Mouse (Mus musculus) limb, embryonic 13.5 days (tissue): ENCODE results near the gene Notch3. TPM values are rescaled to one million over a fixed set of nuclear protein-coding genes. Genes with fewer than 3 reads are reported as not detected.
A peak's percentile ranks its signal among the peaks of the same experiment; 100 is the strongest.
"Not testable (repeated sequence)": the region's sequence is repeated elsewhere in the genome, so short reads cannot be mapped to it uniquely, and the experiment has no call there.

Experiments
- ATAC-seq: fragments of 200-750 bp; cut with Nextera tagmentation; 2 replicates; pipeline ENCODE4 v1.8.0; 2017; ENCODE audit warnings: low read depth, moderate number of reproducible peaks, moderate TSS enrichment; ENCODE audit not compliant: low FRiP score
- H3K27ac ChIP-seq: fragments of 300-500 bp; sonication (generic); 2 replicates; pipeline ENCODE4 v1.5.1; 2015; ENCODE audit warnings: inconsistent platforms, mild to moderate bottlenecking, moderate library complexity
- H3K27me3 ChIP-seq: fragments of 300-500 bp; sonication (generic); 2 replicates; pipeline ENCODE4 v1.6.1; 2015; ENCODE audit warnings: mild to moderate bottlenecking, inconsistent platforms
- H3K36me3 ChIP-seq: fragments of 300-500 bp; sonication (generic); 2 replicates; pipeline ENCODE4 v1.6.1; 2015; ENCODE audit warnings: inconsistent platforms, mild to moderate bottlenecking, moderate library complexity
- H3K4me1 ChIP-seq: fragments of 300-500 bp; sonication (generic); 2 replicates; pipeline ENCODE4 v1.6.1; 2015; ENCODE audit warnings: inconsistent platforms
- H3K4me2 ChIP-seq: fragments of 300-500 bp; sonication (generic); replicated peaks from 2 replicates; pipeline ENCODE4 v1.6.1; 2015; ENCODE audit warnings: inconsistent platforms, mild to moderate bottlenecking, moderate library complexity
- H3K4me3 ChIP-seq: fragments of 300-500 bp; sonication (generic); 2 replicates; pipeline ENCODE4 v1.5.1; 2015; ENCODE audit warnings: moderate library complexity, mild to moderate bottlenecking, inconsistent platforms
- H3K9ac ChIP-seq: fragments of 300-500 bp; sonication (generic); 2 replicates; pipeline ENCODE4 v1.6.1; 2015; ENCODE audit warnings: mild to moderate bottlenecking, inconsistent platforms
- H3K9me3 ChIP-seq: fragments of 300-500 bp; sonication (generic); 2 replicates; pipeline ENCODE4 v1.6.1; 2016; ENCODE audit warnings: inconsistent platforms
- WGBS: fragments of 180-500 bp; shearing (Covaris S2); methylation state at CpG from one replicate; pipeline ENCODE4 v1.1.7; 2015; 5-methylcytosine and 5-hydroxymethylcytosine counted together
- polyA plus RNA-seq: library from polyadenylated mRNA; unstranded; fragments of >200 nt; fragmentation: Nextera tagmentation; extraction: Ambion mirVana; gene quantifications from 2 replicates; pipeline ENCODE4 v1.2.1, GENCODE M21; 2015

Notch3 gene
- polyA plus RNA-seq, 1 experiment from 2014 or later: 16.9 TPM

DNA sequence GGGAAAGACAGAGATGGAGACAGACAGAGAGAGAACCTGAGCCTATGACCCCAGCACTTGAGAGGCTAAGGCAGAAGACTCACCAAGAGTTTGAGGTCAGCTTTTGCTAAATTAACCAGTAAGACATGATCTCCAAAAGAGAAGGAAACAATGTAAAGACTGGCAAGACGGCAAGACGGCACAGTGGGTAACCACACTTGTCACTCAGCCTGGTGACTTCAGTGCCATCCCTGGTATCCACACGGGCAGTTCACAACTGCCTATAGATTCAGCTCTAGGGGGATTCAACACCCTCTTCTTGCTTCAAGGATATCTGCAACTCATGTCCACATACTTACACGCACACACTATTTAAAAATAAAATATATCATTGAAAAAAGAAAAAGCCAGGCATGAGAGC lies 43.1 kb downstream of the Notch3 start:
- 94% methylated on average over 4 of the region's 4 CpGs for WGBS
- Histone ChIP-seq H3K36me3 (peaks cover 76% of the 10 kb centered on the region), H3K27me3 (no peaks in the 10 kb centered on the region), H3K4me3 (no peak overlapping the region), H3K27ac (no peak overlapping the region), H3K4me1 (peaks cover 1% of the 10 kb centered on the region), H3K9me3 (no peaks in the 10 kb centered on the region), H3K4me2 (no peak overlapping the region), H3K9ac (no peak overlapping the region)
- ATAC-seq: no peak

DNA sequence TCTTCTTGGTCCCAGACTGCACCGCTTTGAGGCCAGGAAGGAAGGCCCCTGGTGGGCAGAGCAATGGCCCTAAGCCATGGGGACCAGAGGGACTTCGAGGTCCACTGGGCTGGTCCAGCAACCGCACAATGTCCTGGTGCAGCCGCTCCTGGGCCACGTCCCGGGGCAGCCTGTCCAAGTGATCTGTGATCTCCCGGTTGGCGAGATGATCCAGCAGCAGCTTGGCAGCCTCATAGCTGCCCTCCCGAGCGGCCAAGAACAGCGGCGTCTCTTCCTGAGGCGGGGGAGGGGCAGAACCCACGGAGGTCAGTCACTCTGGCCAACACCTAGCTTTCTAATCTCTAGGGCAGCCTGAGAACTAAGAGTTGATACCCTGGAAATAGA lies 44.1 kb downstream of the Notch3 start:
- H3K27ac ChIP-seq: no peak overlapping the region
- no peaks in the 10 kb centered on the region for H3K9me3 ChIP-seq
- H3K9ac ChIP-seq: no peak overlapping the region
- ATAC-seq: no peak
- WGBS: 77% methylated on average over 14 of the region's 14 CpGs
- H3K4me1 ChIP-seq: peaks cover 10% of the 10 kb centered on the region
- H3K4me2 ChIP-seq: no peak overlapping the region
- H3K27me3 ChIP-seq: no peaks in the 10 kb centered on the region
- H3K36me3 ChIP-seq: peaks cover 66% of the 10 kb centered on the region
- no peak overlapping the region for H3K4me3 ChIP-seq

DNA sequence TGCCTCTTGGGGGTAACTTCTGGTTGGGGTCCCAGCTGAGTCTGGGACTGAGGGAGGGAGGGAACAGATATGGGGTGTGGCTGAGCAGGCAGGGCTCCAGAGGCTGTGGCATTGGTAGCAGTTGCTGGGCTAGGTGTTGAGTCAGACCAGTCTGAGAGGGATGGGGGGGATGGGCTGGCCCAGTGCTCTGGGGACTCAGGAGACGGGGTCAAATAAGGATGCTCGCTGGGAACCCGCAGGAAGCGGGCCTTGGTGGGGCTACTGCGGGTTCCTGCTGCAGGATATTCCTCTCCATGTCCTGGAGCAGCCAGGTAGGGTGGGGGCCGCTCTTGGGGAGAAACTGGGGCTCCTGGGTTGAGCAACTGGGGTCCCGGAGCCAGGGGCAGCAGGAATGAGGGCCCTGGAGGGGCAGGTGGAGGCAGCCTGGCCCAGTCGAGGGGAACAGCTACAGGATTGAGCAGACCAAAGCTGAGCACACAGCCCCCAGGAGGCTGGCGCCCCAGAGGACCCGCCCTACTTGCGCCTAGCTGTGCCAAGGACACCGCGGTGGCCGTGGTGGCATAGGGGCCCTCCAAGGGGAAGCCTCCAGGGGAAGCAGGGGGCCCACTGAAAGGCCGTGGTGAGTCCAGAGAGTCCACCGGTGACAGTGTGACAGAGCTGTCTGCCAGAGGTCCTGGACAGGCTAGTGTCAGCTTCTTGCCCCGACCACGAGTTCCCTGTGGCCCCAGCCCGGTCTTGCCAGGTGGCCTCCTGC lies 44.6 kb downstream of the Notch3 start:
- Histone ChIP-seq H3K4me1 (peaks cover 16% of the 10 kb centered on the region), H3K4me3 (no peak overlapping the region), H3K9ac (no peak overlapping the region), H3K36me3 (peaks cover 60% of the 10 kb centered on the region), H3K4me2 (no peak overlapping the region), H3K27me3 (0 out of 2 replicates have a peak, but pooled peaks cover 3% of the 10 kb centered on the region), H3K27ac (no peak overlapping the region), H3K9me3 (no peaks in the 10 kb centered on the region)
- WGBS: 80% methylated on average over 19 of the region's 19 CpGs
- no peak for ATAC-seq

DNA sequence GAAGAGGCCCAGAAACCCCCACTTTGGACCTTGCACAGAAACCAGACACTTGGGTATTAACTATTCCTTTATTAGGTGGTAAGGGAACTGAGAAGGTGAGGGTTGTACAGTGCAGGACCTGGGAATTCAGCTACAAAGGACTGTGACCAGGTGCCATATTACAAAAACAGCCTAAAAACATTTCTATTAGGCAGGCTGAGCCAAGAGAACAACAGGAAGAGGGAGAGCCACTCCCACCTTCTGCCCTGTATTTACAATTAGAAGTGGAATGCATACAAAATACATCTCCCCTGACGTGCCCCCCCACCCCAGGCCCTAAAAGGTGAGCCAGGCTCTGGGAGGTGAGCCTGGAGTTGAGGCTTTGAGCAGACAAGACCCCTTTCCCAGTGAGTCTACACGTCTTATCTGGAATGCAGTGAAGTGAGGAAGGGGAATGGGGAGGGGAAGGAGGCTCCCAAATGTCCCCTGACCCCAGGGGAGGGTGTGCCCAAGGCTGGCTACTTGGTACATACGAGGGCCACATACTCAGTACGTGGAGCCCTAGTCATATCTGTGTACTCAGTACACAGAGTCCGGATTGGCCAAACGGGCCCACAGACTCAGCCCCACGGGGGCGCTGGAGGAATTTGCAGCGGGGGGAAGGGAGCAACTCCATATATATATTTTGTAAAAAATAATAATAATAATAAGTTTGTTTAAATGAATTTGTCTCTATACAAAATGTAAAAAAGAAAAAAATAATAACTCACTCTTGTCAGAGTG lies 45.7 kb downstream of the Notch3 start:
- 76% methylated on average over 9 of the region's 9 CpGs for WGBS
- peaks cover 8% of the 10 kb centered on the region; the same call in 1 of the 2 replicates for H3K27me3 ChIP-seq
- ATAC-seq: no peak
- no peaks in the 10 kb centered on the region for H3K9me3 ChIP-seq
- H3K9ac ChIP-seq: no peak overlapping the region
- H3K36me3 ChIP-seq: peaks cover 51% of the 10 kb centered on the region
- H3K27ac ChIP-seq: no peak overlapping the region
- H3K4me2 ChIP-seq: no peak overlapping the region
- H3K4me3 ChIP-seq: no peak overlapping the region
- H3K4me1 ChIP-seq: peaks cover 17% of the 10 kb centered on the region

DNA sequence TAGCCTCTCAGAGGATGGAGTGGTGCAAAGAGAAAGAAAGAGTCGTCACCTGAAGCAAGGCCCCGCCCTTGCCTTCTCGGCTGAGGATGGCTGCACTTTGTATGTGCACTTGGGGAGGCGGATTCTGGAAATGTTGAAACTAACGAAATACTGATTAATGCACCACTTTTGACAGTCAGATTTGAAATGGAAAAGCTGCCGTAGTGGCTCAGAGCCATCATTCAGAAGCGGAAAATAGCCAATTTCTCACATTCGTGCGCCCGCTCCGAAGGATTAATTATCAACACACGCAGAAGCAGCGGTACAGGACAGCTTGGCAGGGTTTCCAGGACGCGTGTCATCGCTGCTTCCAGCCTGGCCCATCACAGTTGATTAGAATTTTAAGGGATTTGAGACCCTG lies 47.5 kb downstream of the Notch3 start:
- no peak for ATAC-seq
- Histone ChIP-seq H3K9ac (no peak overlapping the region), H3K9me3 (no peaks in the 10 kb centered on the region), H3K27me3 (peaks cover 15% of the 10 kb centered on the region; the same call in 1 of the 2 replicates), H3K27ac (no peak overlapping the region), H3K4me1 (peaks cover 20% of the 10 kb centered on the region), H3K4me3 (no peak overlapping the region), H3K4me2 (no peak overlapping the region), H3K36me3 (peaks cover 38% of the 10 kb centered on the region)
- 85% methylated on average over 16 of the region's 16 CpGs for WGBS

DNA sequence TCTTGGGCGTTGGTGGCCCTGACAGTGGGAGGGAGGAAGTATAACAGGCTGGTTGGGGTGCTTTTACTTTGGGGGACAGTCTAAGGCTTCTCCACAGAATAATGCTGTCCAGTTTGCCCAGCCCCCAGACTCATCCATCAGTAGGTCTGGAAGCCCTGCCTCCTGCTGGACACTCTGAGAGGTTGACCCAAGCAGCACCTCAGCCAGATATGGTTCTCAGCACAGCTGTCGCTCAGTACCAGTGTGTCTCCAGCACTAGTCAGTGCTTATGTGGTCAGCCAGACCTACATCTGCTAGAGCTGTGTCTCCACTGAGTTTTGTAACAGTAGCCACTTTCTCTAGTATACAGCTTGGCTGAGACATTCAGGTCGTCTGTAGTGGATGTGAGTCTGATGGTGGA lies 48.2 kb downstream of the Notch3 start:
- Histone ChIP-seq H3K9me3 (no peaks in the 10 kb centered on the region), H3K4me3 (peak overlapping the region; percentile 12), H3K4me2 (peak overlapping the region; percentile 58), H3K9ac (peak overlapping the region; percentile 21; the same call in 1 of the 2 replicates), H3K4me1 (peaks cover 27% of the 10 kb centered on the region), H3K36me3 (peaks cover 31% of the 10 kb centered on the region), H3K27ac (0 out of 2 replicates have a peak overlapping the region, but pooled peaks have one; percentile 10), H3K27me3 (peaks cover 22% of the 10 kb centered on the region; the same call in 1 of the 2 replicates)
- 21% methylated on average over 3 of the region's 3 CpGs for WGBS
- ATAC-seq: no peak; the same call in 1 of the 2 replicates

DNA sequence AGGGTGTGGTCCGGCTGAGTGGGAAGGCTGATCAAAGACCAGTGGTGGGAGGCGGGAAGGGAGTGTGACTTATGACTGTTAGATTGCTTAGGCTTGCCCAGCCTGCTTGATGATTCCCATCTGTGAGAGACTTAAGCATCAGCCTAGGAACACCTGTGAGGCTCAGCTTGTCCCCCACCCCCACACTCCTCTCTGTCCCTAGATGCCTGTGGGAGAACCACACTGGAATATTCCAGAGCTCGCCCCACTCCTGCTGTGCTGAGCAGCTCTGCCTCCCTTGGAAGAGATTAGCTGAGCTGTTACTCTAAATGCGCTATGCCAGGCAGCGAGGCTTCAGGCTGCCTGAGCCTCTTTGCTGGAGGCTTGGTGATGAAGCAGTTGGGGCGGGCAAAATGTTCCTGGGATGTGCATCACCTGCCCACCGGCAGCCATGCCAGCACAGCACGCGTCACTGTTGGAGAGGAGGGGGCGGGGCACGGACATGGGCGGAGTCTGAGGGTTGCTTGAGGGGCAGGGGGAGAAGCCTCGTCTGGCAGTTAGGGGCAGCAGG lies 48.7 kb downstream of the Notch3 start:
- Histone ChIP-seq H3K4me1 (peaks cover 33% of the 10 kb centered on the region), H3K4me2 (peak overlapping the region; percentile 58), H3K4me3 (peak overlapping the region; percentile 12), H3K36me3 (peaks cover 27% of the 10 kb centered on the region), H3K27me3 (peaks cover 26% of the 10 kb centered on the region), H3K9ac (peak overlapping the region; percentile 21; the same call in 1 of the 2 replicates), H3K27ac (0 out of 2 replicates have a peak overlapping the region, but pooled peaks have one; percentile 10)
- ATAC-seq: peak; percentile 42
- H3K9me3 ChIP-seq: not testable (repeated sequence)
- WGBS: 2% methylated on average over 12 of the region's 13 CpGs

DNA sequence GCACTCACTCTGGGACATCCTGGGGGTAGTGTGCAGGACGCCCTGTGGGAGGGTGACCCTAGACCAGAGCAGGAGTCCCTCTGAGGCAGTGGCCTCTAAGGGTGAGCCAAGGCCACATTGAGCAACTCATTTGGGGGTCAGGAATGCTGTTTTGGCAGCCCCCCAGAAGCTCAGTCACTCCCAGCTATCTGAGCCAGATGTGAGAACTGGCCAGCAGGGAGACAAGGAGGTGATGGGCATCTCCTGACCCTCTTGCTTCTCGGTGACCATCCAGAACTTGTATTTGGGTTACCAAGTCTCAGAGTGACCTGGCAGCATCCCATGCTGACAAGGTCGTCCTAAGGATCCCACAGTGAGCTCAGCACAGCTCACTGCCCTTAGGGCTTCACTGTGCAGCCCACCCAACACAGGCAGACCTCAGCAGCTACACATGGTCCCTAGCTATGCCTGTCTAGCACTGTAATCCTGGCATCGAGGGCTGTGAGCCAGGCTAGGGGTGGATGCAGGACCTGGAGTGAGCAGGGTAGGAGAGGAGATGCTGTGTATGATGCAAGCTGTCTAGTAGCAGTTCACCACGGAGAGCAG lies 49.3 kb downstream of the Notch3 start:
- Histone ChIP-seq H3K9me3 (no peaks in the 10 kb centered on the region), H3K27me3 (peaks cover 29% of the 10 kb centered on the region), H3K4me2 (peak overlapping the region; percentile 58), H3K4me1 (peaks cover 33% of the 10 kb centered on the region), H3K36me3 (peaks cover 21% of the 10 kb centered on the region), H3K27ac (no peak overlapping the region), H3K9ac (peak overlapping the region; percentile 25; the same call in 1 of the 2 replicates), H3K4me3 (no peak overlapping the region)
- no peak for ATAC-seq
- WGBS: 26% methylated on average over 5 of the region's 5 CpGs

DNA sequence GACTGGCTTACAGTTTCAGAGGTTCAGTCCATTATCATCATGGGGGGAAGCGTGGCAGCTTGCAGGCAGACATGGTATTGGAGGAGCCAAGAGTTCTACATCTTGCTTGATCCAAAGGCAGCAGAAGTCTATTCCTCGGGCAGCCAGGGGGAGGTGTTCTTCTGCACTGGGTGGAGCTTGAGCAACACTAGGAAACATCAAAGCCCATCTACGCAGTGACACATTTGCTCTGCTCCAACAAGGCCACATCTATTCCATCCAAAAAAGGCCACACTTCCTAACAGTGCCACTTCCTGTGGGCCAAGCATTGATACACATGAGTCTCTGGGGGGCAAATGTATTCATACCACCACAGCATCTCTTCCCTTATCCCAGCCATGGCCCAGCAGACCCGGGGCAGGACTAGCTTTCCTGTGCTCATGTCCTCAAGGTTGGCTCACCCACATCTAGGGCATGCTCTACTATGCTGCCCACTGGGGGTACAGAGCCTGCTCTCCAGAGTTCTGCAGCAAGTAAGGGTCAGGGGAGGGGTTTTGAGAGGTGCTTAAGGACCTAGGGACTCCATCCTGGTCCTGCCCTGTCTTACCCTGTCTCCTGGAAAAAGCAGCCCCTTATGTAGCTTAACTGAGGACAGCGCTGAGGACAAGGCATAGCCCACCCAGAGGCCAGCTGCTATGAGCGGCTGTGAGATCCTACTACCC lies 49.9 kb downstream of the Notch3 start:
- Histone ChIP-seq H3K4me2 (peak overlapping the region; percentile 58), H3K36me3 (peaks cover 15% of the 10 kb centered on the region), H3K4me3 (no peak overlapping the region), H3K9me3 (no peaks in the 10 kb centered on the region), H3K9ac (no peak overlapping the region; the same call in 1 of the 2 replicates), H3K4me1 (peaks cover 33% of the 10 kb centered on the region), H3K27ac (no peak overlapping the region), H3K27me3 (peaks cover 29% of the 10 kb centered on the region)
- ATAC-seq: no peak
- WGBS: 75% methylated on average over 6 of the region's 6 CpGs

DNA sequence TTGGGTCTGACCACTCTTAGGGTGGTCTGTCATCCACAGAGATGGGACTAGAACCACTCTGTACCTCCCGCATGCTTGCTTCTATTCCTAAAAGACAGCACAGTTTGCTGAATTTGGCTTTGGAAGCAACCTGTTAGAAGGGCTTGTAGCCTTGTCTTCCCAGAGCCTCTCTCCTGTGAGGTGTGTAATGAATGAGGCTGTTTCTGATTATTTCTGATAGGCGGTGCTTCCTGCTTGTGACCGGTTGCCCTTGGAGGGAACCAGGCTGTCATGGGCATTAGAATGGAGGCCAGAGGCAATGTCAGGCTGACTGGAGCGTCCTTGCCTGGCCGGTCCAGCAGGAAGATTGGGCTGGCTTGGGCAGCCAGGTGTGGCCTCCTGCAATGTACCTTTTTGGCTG lies 52.2 kb downstream of the Notch3 start:
- H3K9me3 ChIP-seq, ATAC-seq, H3K36me3 ChIP-seq, H3K27ac ChIP-seq: not testable (repeated sequence)
- H3K4me2 ChIP-seq: peak overlapping the region; percentile 95
- peaks cover 29% of the 10 kb centered on the region for H3K27me3 ChIP-seq
- peak overlapping the region; percentile 68; the same call in 1 of the 2 replicates for H3K9ac ChIP-seq
- WGBS: 37% methylated on average over 5 of the region's 5 CpGs
- H3K4me1 ChIP-seq: peaks cover 44% of the 10 kb centered on the region
- peak overlapping the region; percentile 52 for H3K4me3 ChIP-seq
